Mouse (Mus musculus) adipose tissue, adult 10 weeks (tissue): Measurements from ENCODE around the gene Cd300lf. TPM values are rescaled to one million over a fixed set of nuclear protein-coding genes. Genes with fewer than 3 reads are reported as not detected.

Experiments
- polyA plus RNA-seq: library from polyadenylated mRNA; stranded (reverse); fragments of 350-450 nt; fragmentation: Illumina TruSeq; extraction: RNeasy Lipid Tissue Mini Kit (QIAGEN cat#74804); gene quantifications from one replicate; pipeline ENCODE4 v1.2.3, GENCODE M21; 2014; ENCODE audit warnings: low read depth, low replicate concordance

Cd300lf gene
- polyA plus RNA-seq = 0.52 TPM

GRCm38 (mm10) chr11:115133800-115134199 is at the start of gene Cd300lf:
Cd300lf (minus strand) TSS chr11:115133992.

DNA sequence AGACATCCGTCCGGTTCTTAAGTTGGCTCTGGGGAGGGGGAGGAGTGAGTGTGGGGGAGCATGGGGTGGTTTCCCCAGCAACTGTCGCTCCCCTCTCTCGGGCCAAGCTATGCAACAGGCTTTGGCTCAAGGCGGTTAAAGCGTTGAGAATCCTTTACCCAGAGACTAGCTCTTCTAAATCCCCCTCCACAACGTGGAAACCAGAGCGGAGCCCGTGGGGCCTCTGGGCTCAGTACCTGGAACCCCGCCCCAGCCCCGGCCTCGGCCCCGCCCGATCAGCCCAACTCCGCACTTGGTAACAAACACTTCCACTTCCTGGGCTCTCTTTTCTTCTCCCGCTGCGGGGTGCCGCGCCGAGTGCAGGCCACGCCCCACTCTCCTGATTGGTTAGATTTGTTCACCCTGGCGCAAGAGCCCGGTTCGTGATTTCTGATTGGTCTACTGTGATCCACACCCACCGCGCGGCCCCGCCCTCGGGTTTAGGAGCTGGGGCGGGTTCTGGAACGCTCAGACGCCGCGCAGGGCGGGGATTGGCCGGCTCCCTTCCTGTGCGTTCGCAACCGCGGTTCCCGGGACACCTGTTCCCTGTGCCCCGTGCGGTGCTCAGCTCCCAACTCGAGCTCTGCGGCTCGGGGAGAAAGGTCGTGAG is 29.2 kb upstream of the Cd300lf start, which contains the start of gene Slc9a3r1:
Gene Slc9a3r1, plus strand, starts transcription at position 510 of the 649 bp plus-strand sequence.

DNA sequence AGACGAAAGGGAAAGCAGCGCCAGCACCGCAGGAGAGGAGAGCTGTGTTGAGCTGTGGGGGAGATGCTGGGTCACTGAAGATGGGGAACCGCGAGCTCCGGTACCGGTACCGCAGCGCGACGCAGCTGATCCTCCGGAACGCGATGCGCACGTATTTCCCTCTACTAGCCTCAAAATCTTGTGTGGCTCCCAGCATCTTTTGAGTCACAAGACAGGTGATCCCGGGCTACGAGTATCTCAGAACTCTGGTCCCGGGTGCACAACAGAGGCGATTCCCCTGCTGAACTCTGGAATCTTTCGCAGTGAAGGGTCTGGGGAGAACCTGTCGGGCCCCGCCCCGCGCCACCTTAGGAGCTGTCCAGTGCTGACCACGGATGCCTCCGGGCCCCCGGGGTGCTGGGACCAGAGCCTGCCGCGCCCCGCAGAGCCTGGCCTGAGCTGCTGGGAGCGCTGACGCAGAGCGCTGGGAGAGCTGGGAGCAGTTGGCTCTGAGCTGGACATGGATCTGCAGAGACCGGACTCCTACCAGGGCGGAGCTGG is 42.4 kb downstream of the Cd300lf start, which contains the start of gene Rab37:
Gene Rab37, plus strand, starts transcription at position 70 of the 540 bp plus-strand sequence.

Other genes starting within 250 kb of the Cd300lf start
- gene Cd300a, start 244.0 kb downstream of the Cd300lf start, polyA plus RNA-seq = 8.6 TPM
- 5.1 TPM for gene Cd300lb, start 199.6 kb downstream of the Cd300lf start, polyA plus RNA-seq
- gene Cd300c, start 164.8 kb downstream of the Cd300lf start, polyA plus RNA-seq = not detected
- 5.6 TPM for gene Cd300ld, start 144.1 kb downstream of the Cd300lf start, polyA plus RNA-seq
- 6.4 TPM for gene Cd300c2, start 132.1 kb downstream of the Cd300lf start, polyA plus RNA-seq
- not detected for gene Cd300ld2, start 117.8 kb downstream of the Cd300lf start, polyA plus RNA-seq
- 5.1 TPM for gene Cd300ld4, start 107.0 kb downstream of the Cd300lf start, polyA plus RNA-seq
- 7.2 TPM for gene Cd300ld5, start 96.2 kb downstream of the Cd300lf start, polyA plus RNA-seq
- 17.1 TPM for gene Cd300ld3, start 85.6 kb downstream of the Cd300lf start, polyA plus RNA-seq
- not detected for gene Cd300e, start 71.8 kb downstream of the Cd300lf start, polyA plus RNA-seq
- gene Rab37, start 42.6 kb downstream of the Cd300lf start, polyA plus RNA-seq = 0.61 TPM
- 73.1 TPM for gene Slc9a3r1, start 29.3 kb upstream of the Cd300lf start, polyA plus RNA-seq
- 8.6 TPM for gene Tmem104, start 53.5 kb upstream of the Cd300lf start, polyA plus RNA-seq
- 37.4 TPM for gene Nat9, start 53.9 kb upstream of the Cd300lf start, polyA plus RNA-seq
- gene Grin2c, start 133.3 kb upstream of the Cd300lf start, polyA plus RNA-seq = not detected
- 9.3 TPM for gene Fdxr, start 143.1 kb upstream of the Cd300lf start, polyA plus RNA-seq
- gene Fads6, start 163.7 kb upstream of the Cd300lf start, polyA plus RNA-seq = 4.6 TPM
- not detected for gene Otop2, start 173.2 kb upstream of the Cd300lf start, polyA plus RNA-seq
- not detected for gene Ush1g, start 188.0 kb upstream of the Cd300lf start, polyA plus RNA-seq
- not detected for gene Otop3, start 200.7 kb upstream of the Cd300lf start, polyA plus RNA-seq
- 5.4 TPM for gene Hid1, start 233.8 kb upstream of the Cd300lf start, polyA plus RNA-seq
- gene Cdr2l, start 247.9 kb upstream of the Cd300lf start, polyA plus RNA-seq = 4.5 TPM